Mouse (Mus musculus): ENCODE measurements around the gene Tmem8b.
A peak's percentile ranks its signal among the peaks of the same experiment; 100 is the strongest.

The Tmem8b gene

GRCm38 (mm10) chr4:43656339-43657109 is 12.2 kb upstream of the Tmem8b start, which contains the start of gene Hint2:
Hint2 (minus strand) TSS chr4:43656466.
- DNase-seq (ENCODE audit: low spot score), result peak; percentile 93

GRCm38 (mm10) chr4:43657146-43657545 is 11.6 kb upstream of the Tmem8b start:
- no peak for DNase-seq (ENCODE audit: low spot score)

- DNase-seq (ENCODE audit: low spot score), result no peak
Observed at GRCm38 (mm10) chr4:43666412-43666811, 2.4 kb upstream of the Tmem8b start.

GRCm38 (mm10) chr4:43669428-43669794 is 640 bp downstream of the Tmem8b start:
- no peak for DNase-seq (ENCODE audit: low spot score)

- peak; percentile 85 for DNase-seq (ENCODE audit: low spot score)
Observed at GRCm38 (mm10) chr4:43672070-43672469, 3.3 kb downstream of the Tmem8b start.

GRCm38 (mm10) chr4:43673703-43674102 is 4.9 kb downstream of the Tmem8b start:
- DNase-seq (ENCODE audit: low spot score), result no peak

GRCm38 (mm10) chr4:43674974-43675373 is 6.2 kb downstream of the Tmem8b start:
- no peak for DNase-seq (ENCODE audit: low spot score)

GRCm38 (mm10) chr4:43675608-43676007 is 6.8 kb downstream of the Tmem8b start:
- DNase-seq (ENCODE audit: low spot score), result no peak

- DNase-seq (ENCODE audit: low spot score), result no peak
Observed at GRCm38 (mm10) chr4:43678541-43678940, 9.8 kb downstream of the Tmem8b start.

- no peak for DNase-seq (ENCODE audit: low spot score)
Observed at GRCm38 (mm10) chr4:43679416-43680043, 10.8 kb downstream of the Tmem8b start.

- no peak for DNase-seq (ENCODE audit: low spot score)
Observed at GRCm38 (mm10) chr4:43690021-43690420, 21.2 kb downstream of the Tmem8b start.

- no peak for DNase-seq (ENCODE audit: low spot score)
Observed at GRCm38 (mm10) chr4:43691026-43691425, 22.3 kb downstream of the Tmem8b start.

- no peak for DNase-seq (ENCODE audit: low spot score)
Observed at GRCm38 (mm10) chr4:43693806-43694241, 25.1 kb downstream of the Tmem8b start.

- no peak for DNase-seq (ENCODE audit: low spot score)
Observed at GRCm38 (mm10) chr4:43694439-43695248, 25.9 kb downstream of the Tmem8b start.

GRCm38 (mm10) chr4:43695249-43695671 is 26.5 kb downstream of the Tmem8b start:
- DNase-seq (ENCODE audit: low spot score), result no peak

- no peak for DNase-seq (ENCODE audit: low spot score)
Observed at GRCm38 (mm10) chr4:43696561-43696960, 27.8 kb downstream of the Tmem8b start.

- DNase-seq (ENCODE audit: low spot score), result no peak
Observed at GRCm38 (mm10) chr4:43700707-43701106, 31.9 kb downstream of the Tmem8b start, which contains the start of gene Olfr70. Olfr70 (minus strand) TSS chr4:43700807.

- no peak for DNase-seq (ENCODE audit: low spot score)
Observed at GRCm38 (mm10) chr4:43703439-43703838, 34.7 kb downstream of the Tmem8b start.

GRCm38 (mm10) chr4:43703851-43704250 is 35.1 kb downstream of the Tmem8b start:
- no peak for DNase-seq (ENCODE audit: low spot score)

GRCm38 (mm10) chr4:43705991-43706390 is 37.2 kb downstream of the Tmem8b start:
- DNase-seq (ENCODE audit: low spot score), result no peak

GRCm38 (mm10) chr4:43709869-43710268 is 41.1 kb downstream of the Tmem8b start, which contains the start of gene Olfr71:
Olfr71 (minus strand) TSS chr4:43710255.
- DNase-seq (ENCODE audit: low spot score), result no peak

- DNase-seq (ENCODE audit: low spot score), result peak; percentile 58
Observed at GRCm38 (mm10) chr4:43711821-43712220, 43.0 kb downstream of the Tmem8b start.
